Mouse (Mus musculus) kidney, adult 2 months (tissue): ENCODE data around the gene Pecr. TPM values are rescaled to one million over a fixed set of nuclear protein-coding genes. Genes with fewer than 3 reads are reported as not detected.
A peak's percentile ranks its signal among the peaks of the same experiment; 100 is the strongest.

ENCODE experiments used
- DNase-seq: peaks from one replicate; pipeline ENCODE4 v3.0.0; 2021
- H3K27ac ChIP-seq: fragments of 200-500 bp; 2 replicates; pipeline ENCODE4 v1.5.1; 2012; ENCODE audit warnings: low read depth, low read length, control low read depth, inconsistent platforms; ENCODE audit not compliant: insufficient read depth
- H3K27me3 ChIP-seq: fragments of 200-500 bp; replicated peaks from 2 replicates; pipeline ENCODE4 v1.6.1; 2012; ENCODE audit warnings: mild to moderate bottlenecking, moderate library complexity, low read length, inconsistent platforms; ENCODE audit not compliant: control insufficient read depth, insufficient read depth
- H3K36me3 ChIP-seq: fragments of 200-500 bp; 2 replicates; pipeline ENCODE4 v1.6.1; 2012; ENCODE audit warnings: mild to moderate bottlenecking, moderate library complexity, low read length, inconsistent platforms; ENCODE audit not compliant: control insufficient read depth, insufficient read depth
- H3K4me1 ChIP-seq: fragments of 200-500 bp; 2 replicates; pipeline ENCODE4 v1.6.1; 2011; ENCODE audit warnings: low read length; ENCODE audit not compliant: control insufficient read depth, insufficient read depth
- H3K4me3 ChIP-seq: fragments of 200-500 bp; 2 replicates; pipeline ENCODE4 v1.5.1; 2011; ENCODE audit warnings: mild to moderate bottlenecking, low read depth, low read length, control low read depth; ENCODE audit not compliant: insufficient read depth
- CTCF ChIP-seq: fragments of 200-500 bp; conservative IDR thresholded peaks from 2 replicates; pipeline ENCODE4 v1.5.1; 2011; ENCODE audit warnings: low read depth, mild to moderate bottlenecking, control low read depth, low read length, moderate library complexity, mixed read lengths; ENCODE audit not compliant: insufficient read depth, insufficient read length
- POLR2A ChIP-seq: fragments of 200-500 bp; IDR thresholded peaks from one replicate; pipeline ENCODE4 v1.6.1; 2011; ENCODE audit warnings: low read depth, low read length, control low read depth
- WGBS: fragments of 180-500 bp; shearing (Covaris S2); methylation state at CpG from one replicate; pipeline ENCODE4 v1.1.7; 2018; 5-methylcytosine and 5-hydroxymethylcytosine counted together
- polyA plus RNA-seq: library from polyadenylated mRNA; depleted of rRNA; stranded (reverse); fragments of >200 nt; gene quantifications from 2 replicates; pipeline ENCODE4 v1.2.3, GENCODE M21; 2012; rRNA removed

The Pecr gene
- polyA plus RNA-seq, 1 experiment: 254 TPM

- WGBS: under 1% methylated on average over 89 of the region's 89 CpGs
- no peaks in the 10 kb centered on the region for H3K36me3 ChIP-seq
- peak; percentile 66 for DNase-seq
- H3K27me3 ChIP-seq: no peaks in the 10 kb centered on the region
- no peak within 1 kb of the TSS for H3K27ac ChIP-seq
- TF ChIP-seq CTCF (peak; percentile 46), POLR2A (no peak)
- H3K4me3 ChIP-seq: peak within 1 kb of the TSS; percentile 74
- H3K4me1 ChIP-seq: 0 out of 2 replicates have a peak, but pooled peaks cover 4% of the 10 kb centered on the region
These were observed 72.1 kb downstream of the Pecr start, which contains the start of gene Mreg for GRCm38 (mm10) chr1:72211701-72212699. Gene Mreg, minus strand, starts transcription at chr1:72212307.

GRCm38 (mm10) chr1:72210803-72211679 is 73.1 kb downstream of the Pecr start:
- H3K4me3 ChIP-seq: peak overlapping the region; percentile 74
- H3K4me1 ChIP-seq: 0 out of 2 replicates have a peak, but pooled peaks cover 4% of the 10 kb centered on the region
- H3K27me3 ChIP-seq: no peaks in the 10 kb centered on the region
- TF ChIP-seq CTCF (no peak), POLR2A (no peak)
- WGBS: 26% methylated on average over 17 of the region's 17 CpGs
- H3K36me3 ChIP-seq: no peaks in the 10 kb centered on the region
- peak; percentile 20 for DNase-seq
- no peak overlapping the region for H3K27ac ChIP-seq

Other genes starting within 250 kb of the Pecr start
- 2.3 and 3.2 TPM in 2 replicates for gene Mreg, start 72.0 kb downstream of the Pecr start, polyA plus RNA-seq
- gene Tmem169, start 55 bp upstream of the Pecr start, polyA plus RNA-seq: 4.2 and 5.9 TPM in 2 replicates
- gene Xrcc5, start 23.1 kb upstream of the Pecr start, polyA plus RNA-seq: 9.7 and 11.4 TPM in 2 replicates